Mouse (Mus musculus): ENCODE measurements at regions not wholly inside any gene's neighbourhood (a gene's known extent, or its start where the extent isn't known, plus 50 kb on each side); places are given as distances from the start of the nearest gene placed in this dataset.

GRCm38 (mm10) chr15:31126999-31127398, 97.1 kb upstream of the Dap start:
- no peaks in the 10 kb centered on the region for H3K9me3 ChIP-seq (ENCODE audit: control insufficient read depth, low read length)
- WGBS, result 30% methylated on average over 3 of the region's 3 CpGs
- H3K27me3 ChIP-seq (ENCODE audit: control insufficient read depth, insufficient read depth, low read length), result no peaks in the 10 kb centered on the region
- H3K9ac ChIP-seq (replicated peaks; ENCODE audit: low read depth, low read length), result no peak overlapping the region
- ATAC-seq (ENCODE audit: low read depth), result no peak
- H3K4me2 ChIP-seq (ENCODE audit: low read depth, low read length), result no peak overlapping the region
- H3K27ac ChIP-seq (ENCODE audit: low read depth, low read length), result no peak overlapping the region
- H3K4me1 ChIP-seq (ENCODE audit: control insufficient read depth, insufficient read depth, low read length), result no peaks in the 10 kb centered on the region
- no peaks in the 10 kb centered on the region for H3K36me3 ChIP-seq (ENCODE audit: control insufficient read depth, insufficient read depth, low read length)
- H3K4me3 ChIP-seq (ENCODE audit: low read depth, low read length), result no peak overlapping the region

GRCm38 (mm10) chr15:31134891-31135290, 89.2 kb upstream of the Dap start:
- 57% methylated on average over 7 of the region's 7 CpGs for WGBS
- H3K4me2 ChIP-seq (ENCODE audit: low read depth, low read length), result no peak overlapping the region
- no peak overlapping the region for H3K27ac ChIP-seq (ENCODE audit: low read depth, low read length)
- no peaks in the 10 kb centered on the region for H3K36me3 ChIP-seq (ENCODE audit: control insufficient read depth, insufficient read depth, low read length)
- no peak overlapping the region for H3K9ac ChIP-seq (replicated peaks; ENCODE audit: low read depth, low read length)
- no peak overlapping the region for H3K4me3 ChIP-seq (ENCODE audit: low read depth, low read length)
- no peaks in the 10 kb centered on the region for H3K27me3 ChIP-seq (ENCODE audit: control insufficient read depth, insufficient read depth, low read length)
- no peaks in the 10 kb centered on the region for H3K9me3 ChIP-seq (ENCODE audit: control insufficient read depth, low read length)
- no peaks in the 10 kb centered on the region for H3K4me1 ChIP-seq (ENCODE audit: control insufficient read depth, insufficient read depth, low read length)
- ATAC-seq (ENCODE audit: low read depth), result no peak

- WGBS, result 90% methylated on average over 6 of the region's 6 CpGs
- Histone ChIP-seq H3K9me3 (ENCODE audit: control insufficient read depth, low read length) (no peaks in the 10 kb centered on the region), H3K9ac (replicated peaks; ENCODE audit: low read depth, low read length) (no peak overlapping the region), H3K27me3 (ENCODE audit: control insufficient read depth, insufficient read depth, low read length) (no peaks in the 10 kb centered on the region), H3K4me2 (ENCODE audit: low read depth, low read length) (no peak overlapping the region), H3K4me1 (ENCODE audit: control insufficient read depth, insufficient read depth, low read length) (no peaks in the 10 kb centered on the region), H3K27ac (ENCODE audit: low read depth, low read length) (no peak overlapping the region), H3K4me3 (ENCODE audit: low read depth, low read length) (no peak overlapping the region), H3K36me3 (ENCODE audit: control insufficient read depth, insufficient read depth, low read length) (no peaks in the 10 kb centered on the region)
- no peak for ATAC-seq (ENCODE audit: low read depth)
These were observed 85.5 kb upstream of the Dap start for GRCm38 (mm10) chr15:31138637-31139036.

DNA sequence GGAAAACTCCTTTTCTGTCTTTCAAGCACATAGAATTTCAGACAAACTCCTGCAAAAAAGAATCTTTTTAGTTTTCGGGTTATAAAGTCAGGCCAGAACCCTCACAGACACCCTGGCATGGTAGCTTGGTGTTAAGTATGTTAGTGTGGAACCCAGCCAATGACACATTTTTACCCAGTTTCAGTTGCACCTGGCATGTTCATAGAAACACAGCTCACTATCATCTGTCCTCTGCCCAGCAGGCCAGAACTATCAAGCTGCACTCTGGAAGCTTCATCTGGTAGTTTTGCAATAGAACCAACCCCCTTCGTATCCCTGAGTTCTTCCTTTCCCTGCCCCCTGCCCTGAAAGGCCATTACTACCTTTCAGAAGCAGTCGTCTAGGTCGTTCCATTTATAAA, 82.4 kb upstream of the Dap start:
- Histone ChIP-seq H3K9ac (replicated peaks; ENCODE audit: low read depth, low read length) (no peak overlapping the region), H3K4me1 (ENCODE audit: control insufficient read depth, insufficient read depth, low read length) (no peaks in the 10 kb centered on the region), H3K36me3 (ENCODE audit: control insufficient read depth, insufficient read depth, low read length) (no peaks in the 10 kb centered on the region), H3K27me3 (ENCODE audit: control insufficient read depth, insufficient read depth, low read length) (no peaks in the 10 kb centered on the region), H3K4me2 (ENCODE audit: low read depth, low read length) (no peak overlapping the region), H3K9me3 (ENCODE audit: control insufficient read depth, low read length) (no peaks in the 10 kb centered on the region), H3K27ac (ENCODE audit: low read depth, low read length) (no peak overlapping the region), H3K4me3 (ENCODE audit: low read depth, low read length) (no peak overlapping the region)
- ATAC-seq (ENCODE audit: low read depth), result no peak
- 65% methylated on average over 4 of the region's 4 CpGs for WGBS

GRCm38 (mm10) chr15:31148251-31149145, 75.6 kb upstream of the Dap start:
- Histone ChIP-seq H3K9ac (replicated peaks; ENCODE audit: low read depth, low read length) (no peak overlapping the region), H3K9me3 (ENCODE audit: control insufficient read depth, low read length) (no peaks in the 10 kb centered on the region), H3K4me3 (ENCODE audit: low read depth, low read length) (no peak overlapping the region), H3K27me3 (ENCODE audit: control insufficient read depth, insufficient read depth, low read length) (no peaks in the 10 kb centered on the region), H3K36me3 (ENCODE audit: control insufficient read depth, insufficient read depth, low read length) (no peaks in the 10 kb centered on the region), H3K4me2 (ENCODE audit: low read depth, low read length) (no peak overlapping the region), H3K27ac (ENCODE audit: low read depth, low read length) (no peak overlapping the region), H3K4me1 (ENCODE audit: control insufficient read depth, insufficient read depth, low read length) (no peaks in the 10 kb centered on the region)
- 67% methylated on average over 10 of the region's 10 CpGs for WGBS
- no peak for ATAC-seq (ENCODE audit: low read depth)

DNA sequence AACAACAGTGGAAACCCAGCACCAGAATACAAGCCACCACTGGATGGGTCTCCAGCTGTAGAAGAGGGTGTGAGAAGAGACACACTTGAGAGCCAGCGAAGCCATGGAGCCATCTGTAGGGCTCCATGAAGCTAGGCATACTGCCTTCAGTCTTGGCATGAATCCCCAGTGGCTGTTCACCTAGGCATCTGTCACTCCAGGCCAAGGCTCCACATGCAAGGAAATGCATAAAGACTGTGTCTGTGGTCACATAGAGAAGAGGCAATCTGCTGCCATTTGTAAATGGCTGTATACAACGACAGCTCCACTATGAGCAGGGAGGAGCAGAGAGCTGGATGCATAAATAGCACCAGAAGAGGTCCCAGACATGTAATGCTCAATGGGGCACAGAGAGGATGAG, 74.3 kb upstream of the Dap start:
- Histone ChIP-seq H3K27me3 (ENCODE audit: control insufficient read depth, insufficient read depth, low read length) (no peaks in the 10 kb centered on the region), H3K9ac (replicated peaks; ENCODE audit: low read depth, low read length) (no peak overlapping the region), H3K27ac (ENCODE audit: low read depth, low read length) (no peak overlapping the region), H3K4me1 (ENCODE audit: control insufficient read depth, insufficient read depth, low read length) (no peaks in the 10 kb centered on the region), H3K4me3 (ENCODE audit: low read depth, low read length) (no peak overlapping the region), H3K36me3 (ENCODE audit: control insufficient read depth, insufficient read depth, low read length) (no peaks in the 10 kb centered on the region), H3K9me3 (ENCODE audit: control insufficient read depth, low read length) (no peaks in the 10 kb centered on the region), H3K4me2 (ENCODE audit: low read depth, low read length) (no peak overlapping the region)
- ATAC-seq (ENCODE audit: low read depth), result no peak
- 65% methylated on average over 2 of the region's 2 CpGs for WGBS

DNA sequence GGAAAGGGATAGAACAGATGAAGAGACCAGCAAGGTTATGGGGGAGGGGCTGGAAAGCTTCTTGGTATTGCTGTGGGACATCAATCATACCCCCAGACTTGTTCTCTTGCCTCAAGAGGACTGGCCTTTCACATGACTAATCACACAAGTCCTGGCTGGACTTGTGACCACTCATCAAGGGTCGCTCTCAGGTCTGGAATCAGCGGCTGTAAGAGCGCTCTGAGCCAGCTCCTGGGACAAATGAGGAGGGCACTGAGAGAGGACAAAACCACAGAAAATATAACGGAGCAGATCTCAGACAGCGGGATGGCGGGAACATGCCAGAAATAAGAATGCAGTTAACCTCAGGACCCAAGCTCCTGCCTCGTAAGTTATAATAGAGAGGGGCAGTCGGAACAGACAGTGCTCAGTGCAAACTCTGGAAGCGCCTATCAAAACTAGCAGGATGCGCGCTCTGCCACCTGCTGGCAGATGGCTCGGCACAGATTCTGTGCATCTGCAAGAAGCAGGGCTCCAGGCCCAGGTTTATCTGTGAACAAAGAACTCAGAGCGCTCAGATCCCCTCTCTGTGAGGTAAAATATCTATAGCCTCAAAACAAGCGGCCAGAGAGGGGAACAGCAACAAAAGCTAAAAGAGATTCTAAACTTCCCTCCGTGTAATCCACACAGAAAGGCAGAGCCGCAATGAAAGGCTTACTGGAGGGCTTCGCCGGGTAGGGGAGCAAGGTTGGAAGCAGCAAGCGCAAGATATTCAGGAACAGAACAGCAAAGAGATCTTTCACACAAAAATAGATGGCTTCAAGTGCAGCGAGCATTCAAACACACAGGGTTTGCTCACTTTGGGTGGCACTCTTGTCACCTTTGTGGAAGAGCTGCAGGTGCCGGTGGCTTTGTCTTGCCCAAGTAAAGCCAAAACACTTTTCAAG, 73.3 kb upstream of the Dap start:
- H3K4me2 ChIP-seq (ENCODE audit: low read depth, low read length), result no peak overlapping the region
- H3K9ac ChIP-seq (replicated peaks; ENCODE audit: low read depth, low read length), result no peak overlapping the region
- no peaks in the 10 kb centered on the region for H3K27me3 ChIP-seq (ENCODE audit: control insufficient read depth, insufficient read depth, low read length)
- WGBS, result 38% methylated on average over 21 of the region's 21 CpGs
- peak; percentile 92 for ATAC-seq (ENCODE audit: low read depth)
- H3K4me3 ChIP-seq (ENCODE audit: low read depth, low read length), result no peak overlapping the region
- H3K27ac ChIP-seq (ENCODE audit: low read depth, low read length), result no peak overlapping the region
- H3K9me3 ChIP-seq (ENCODE audit: control insufficient read depth, low read length), result no peaks in the 10 kb centered on the region
- H3K36me3 ChIP-seq (ENCODE audit: control insufficient read depth, insufficient read depth, low read length), result no peaks in the 10 kb centered on the region
- no peaks in the 10 kb centered on the region for H3K4me1 ChIP-seq (ENCODE audit: control insufficient read depth, insufficient read depth, low read length)

- Histone ChIP-seq H3K4me2 (ENCODE audit: low read depth, low read length) (no peak overlapping the region), H3K27ac (ENCODE audit: low read depth, low read length) (no peak overlapping the region), H3K9me3 (ENCODE audit: control insufficient read depth, low read length) (no peaks in the 10 kb centered on the region), H3K4me3 (ENCODE audit: low read depth, low read length) (no peak overlapping the region), H3K4me1 (ENCODE audit: control insufficient read depth, insufficient read depth, low read length) (no peaks in the 10 kb centered on the region), H3K36me3 (ENCODE audit: control insufficient read depth, insufficient read depth, low read length) (no peaks in the 10 kb centered on the region), H3K27me3 (ENCODE audit: control insufficient read depth, insufficient read depth, low read length) (no peaks in the 10 kb centered on the region), H3K9ac (replicated peaks; ENCODE audit: low read depth, low read length) (no peak overlapping the region)
- ATAC-seq (ENCODE audit: low read depth), result no peak
- WGBS, result 68% methylated on average over 9 of the region's 9 CpGs
These were observed 69.0 kb upstream of the Dap start for GRCm38 (mm10) chr15:31155141-31155540.

GRCm38 (mm10) chr15:31166543-31167105, 57.5 kb upstream of the Dap start:
- Histone ChIP-seq H3K9ac (replicated peaks; ENCODE audit: low read depth, low read length) (no peak overlapping the region), H3K4me3 (ENCODE audit: low read depth, low read length) (no peak overlapping the region), H3K36me3 (ENCODE audit: control insufficient read depth, insufficient read depth, low read length) (no peaks in the 10 kb centered on the region), H3K27ac (ENCODE audit: low read depth, low read length) (no peak overlapping the region), H3K9me3 (ENCODE audit: control insufficient read depth, low read length) (no peaks in the 10 kb centered on the region), H3K4me1 (ENCODE audit: control insufficient read depth, insufficient read depth, low read length) (no peaks in the 10 kb centered on the region), H3K4me2 (ENCODE audit: low read depth, low read length) (no peak overlapping the region), H3K27me3 (ENCODE audit: control insufficient read depth, insufficient read depth, low read length) (no peaks in the 10 kb centered on the region)
- 89% methylated on average over 9 of the region's 9 CpGs for WGBS
- no peak for ATAC-seq (ENCODE audit: low read depth)

All from neural tube, embryonic 14.5 days (tissue).